Mouse (Mus musculus) spleen, adult 18-20 months (tissue): ENCODE data around the gene Phip.

ENCODE experiments used
- DNase-seq, 2 experiments: peaks; one replicate each; pipeline ENCODE4 v3.0.0; 2022; ENCODE audit warnings: mixed read lengths in 2 of 2

Gene Phip

DNA sequence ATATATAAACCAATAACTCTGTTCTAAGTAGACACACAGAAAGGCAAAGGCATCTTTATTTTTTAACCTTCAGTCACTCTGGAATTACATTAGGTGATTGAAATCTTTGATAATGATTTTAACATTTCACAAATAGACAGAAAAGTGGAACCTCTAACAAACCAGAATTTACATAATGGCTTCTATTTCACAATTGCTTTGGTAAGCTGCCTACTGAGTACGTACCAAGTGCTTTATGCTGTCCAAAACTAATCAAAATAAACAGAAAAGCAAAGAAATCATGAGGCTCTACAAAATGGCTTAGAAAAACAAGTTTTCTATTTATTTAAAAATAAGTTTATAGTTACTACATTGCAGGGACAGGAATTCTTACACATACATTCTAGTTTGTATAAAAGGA is 109.2 kb downstream of the Phip start:
- DNase-seq, result no peak

DNA sequence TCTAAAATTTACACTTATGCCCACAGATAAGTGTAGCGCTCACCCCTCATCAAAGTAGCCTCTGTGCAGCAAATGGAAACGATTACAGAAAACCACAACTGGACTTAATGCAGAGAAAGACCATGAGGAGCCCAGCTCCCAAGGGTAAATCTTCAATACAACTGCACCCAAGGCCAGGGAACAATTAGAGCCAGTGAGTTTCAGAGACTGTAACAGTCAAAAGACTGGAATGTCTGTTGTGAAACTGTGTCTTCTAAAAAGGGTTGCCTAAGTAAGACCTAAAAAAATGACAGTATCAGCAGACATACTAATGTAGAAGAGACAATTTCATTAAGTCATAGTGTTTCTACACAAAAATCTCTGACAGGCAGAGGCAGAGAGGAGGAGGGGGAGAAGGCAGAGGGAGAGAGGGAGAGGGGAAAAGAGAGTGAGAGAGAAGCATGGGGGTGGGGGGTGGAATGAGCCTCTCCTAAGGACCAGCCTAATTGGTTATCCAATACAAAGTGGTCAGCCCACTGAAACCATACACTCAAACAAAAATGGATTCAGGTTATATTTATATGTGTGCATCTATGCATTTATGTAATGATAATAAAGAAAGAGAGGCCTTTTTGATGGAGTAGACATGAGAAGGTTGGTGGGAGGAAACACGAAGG is 113.4 kb downstream of the Phip start:
- no peak for DNase-seq

DNA sequence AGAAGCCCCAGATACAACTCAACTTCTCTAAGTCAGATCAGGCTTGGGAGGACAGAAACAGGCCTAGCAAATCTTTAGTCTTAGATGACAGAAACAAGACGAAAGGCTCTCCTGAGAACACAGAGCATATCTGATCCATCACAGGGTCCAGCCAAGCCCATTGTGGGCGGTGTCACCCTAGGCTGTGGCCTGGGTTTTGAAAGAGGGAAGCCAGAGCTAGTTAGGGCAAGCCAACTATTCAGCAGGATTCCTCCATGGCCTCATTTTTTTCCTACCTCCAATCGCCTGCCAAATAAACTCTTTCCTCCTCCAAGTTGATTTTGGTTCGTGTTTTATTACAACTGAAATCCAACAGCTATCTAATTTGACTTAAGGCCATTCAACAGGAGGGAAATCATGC is 114.0 kb downstream of the Phip start:
- no peak for DNase-seq

DNA sequence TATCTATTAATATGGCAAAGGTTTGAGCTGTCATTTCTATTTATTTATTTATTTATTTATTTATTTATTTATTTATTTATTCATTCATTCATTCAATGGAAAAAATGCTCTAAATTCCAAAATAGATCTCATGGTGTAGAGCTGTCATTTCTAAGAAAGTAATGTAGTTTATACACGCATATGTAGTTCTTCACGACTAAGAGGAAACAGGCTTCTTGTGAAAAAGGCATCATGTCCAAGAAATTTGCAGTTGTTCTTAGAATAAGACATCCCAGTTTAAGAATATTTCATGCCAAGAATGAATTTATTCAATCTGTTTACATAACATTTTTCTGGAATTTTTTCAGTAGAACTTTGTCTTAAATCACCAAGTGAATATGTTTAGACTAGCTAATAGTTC is 114.5 kb downstream of the Phip start:
- DNase-seq, result no peak

DNA sequence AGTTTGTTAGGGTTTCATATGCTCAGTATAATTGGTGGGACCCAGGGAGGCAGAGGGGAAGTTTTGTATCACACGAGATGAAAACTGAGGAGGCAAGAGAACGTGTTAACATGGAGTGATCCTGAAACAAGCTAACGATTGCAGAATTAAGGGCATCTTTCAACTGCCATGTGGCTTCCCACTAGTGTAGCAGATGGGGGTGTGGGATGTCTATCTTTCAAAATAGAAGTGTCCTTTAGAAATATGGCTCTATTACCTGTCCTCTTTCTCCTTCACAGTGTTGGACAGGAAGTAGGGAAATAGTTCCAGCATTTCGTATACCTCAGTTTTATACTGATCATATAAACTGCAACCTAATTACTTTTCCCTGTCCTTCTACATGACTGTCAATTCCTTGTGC is 119.1 kb downstream of the Phip start:
- no peak for DNase-seq

DNA sequence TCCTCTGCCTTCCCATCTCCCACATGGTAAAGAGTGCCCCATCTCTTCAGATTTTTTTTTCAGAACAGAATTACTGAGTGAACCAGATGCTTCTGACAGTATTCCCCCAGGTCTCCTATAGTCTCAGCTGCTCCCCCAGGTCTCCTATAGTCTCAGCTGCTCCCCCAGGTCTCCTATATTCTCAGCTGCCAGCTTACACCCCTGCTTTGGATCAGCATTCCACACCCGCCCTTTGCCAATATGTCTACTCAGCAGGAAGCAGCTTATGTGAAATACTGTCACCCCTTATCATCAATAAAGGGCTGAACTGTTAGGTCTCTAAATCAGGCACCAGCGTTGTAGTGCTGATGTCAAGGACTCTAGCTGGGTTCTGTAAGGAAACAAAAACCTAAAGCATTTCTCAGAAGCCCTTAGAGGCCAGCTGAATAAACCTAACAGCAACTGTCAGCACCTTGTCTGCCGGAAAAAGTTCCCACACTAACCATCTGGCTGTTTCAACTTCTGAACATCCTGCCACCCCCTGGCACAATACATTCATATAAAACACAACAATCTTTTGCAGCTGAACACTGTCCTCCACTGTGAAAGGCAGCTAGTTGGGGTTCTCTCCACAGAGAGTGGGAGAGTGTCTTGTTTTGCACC is 120.2 kb downstream of the Phip start:
- no peak for DNase-seq

DNA sequence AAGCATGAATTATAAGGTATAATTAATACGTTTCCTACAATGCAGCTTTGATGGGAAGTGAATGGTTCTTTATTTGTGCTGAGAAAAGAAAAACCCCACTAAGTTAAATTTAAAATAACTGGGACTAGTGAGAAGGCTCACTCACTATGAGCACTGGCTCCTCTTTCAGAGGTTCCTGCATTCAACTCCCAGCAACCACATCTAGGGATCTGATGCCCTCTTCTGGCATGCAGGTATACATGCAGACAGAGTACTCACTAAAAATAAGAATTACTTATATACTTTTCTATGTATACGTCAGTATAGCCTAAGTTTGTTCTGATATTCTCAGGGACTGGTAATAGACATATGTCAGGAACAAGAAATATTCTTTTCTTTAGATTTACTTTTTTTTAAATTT is 121.3 kb downstream of the Phip start:
- no peak for DNase-seq

DNA sequence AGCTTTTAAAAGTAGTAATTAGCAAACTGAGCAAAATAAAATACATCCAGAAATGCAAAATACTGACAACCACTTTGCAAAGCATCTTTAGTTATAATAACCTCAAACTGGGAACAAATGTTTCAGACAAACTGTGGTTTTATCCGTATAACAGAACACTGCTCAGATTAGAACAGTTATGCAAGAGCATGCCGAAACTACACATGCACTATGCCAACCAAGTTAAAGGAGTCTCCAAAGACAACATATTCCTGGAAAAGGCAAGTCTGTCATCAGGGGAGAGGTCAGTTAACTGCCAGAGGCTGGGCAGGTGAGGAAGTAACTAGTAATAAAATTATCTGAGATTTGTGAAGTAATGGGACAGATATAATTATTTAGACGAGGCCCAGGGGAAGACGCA is 132.6 kb downstream of the Phip start:
- DNase-seq, result no peak

DNA sequence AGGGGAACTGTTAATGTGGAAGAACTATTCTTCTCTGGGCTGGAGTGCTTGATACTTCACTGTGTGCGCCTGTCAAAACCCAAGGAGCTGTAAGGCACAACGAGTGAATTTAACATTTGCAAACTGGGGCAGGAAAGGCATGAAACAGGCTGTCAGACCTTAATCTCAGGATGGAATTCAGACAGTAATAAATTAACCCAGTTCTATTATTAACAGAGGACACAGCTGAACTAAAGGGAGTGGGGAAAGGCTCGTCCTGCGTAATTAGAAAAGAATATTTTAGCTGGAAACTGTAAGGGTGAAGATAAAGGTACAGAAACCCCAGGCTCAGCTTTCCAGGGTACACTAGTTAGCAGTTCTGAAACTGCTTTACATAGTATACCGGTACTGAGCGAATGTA is 139.4 kb downstream of the Phip start:
- no peak for DNase-seq

DNA sequence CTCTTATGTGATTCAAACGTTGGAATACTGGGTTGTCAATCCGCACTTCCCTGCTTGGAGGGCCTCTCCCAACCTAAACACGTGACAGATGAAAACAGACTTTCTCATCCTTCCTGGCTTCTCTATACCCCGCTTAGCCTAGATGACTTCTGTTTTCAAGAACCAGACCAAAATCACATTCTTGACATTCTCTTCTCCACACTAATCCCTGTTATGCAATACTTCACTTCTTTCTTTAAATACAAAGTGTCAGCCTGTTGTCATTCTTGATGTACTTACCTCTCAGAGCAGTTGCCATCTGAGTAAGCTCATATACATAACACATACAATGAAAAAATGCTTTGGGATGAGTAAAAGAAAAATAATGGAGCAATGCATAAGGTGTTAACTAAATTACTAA is 143.4 kb downstream of the Phip start:
- no peak for DNase-seq

DNA sequence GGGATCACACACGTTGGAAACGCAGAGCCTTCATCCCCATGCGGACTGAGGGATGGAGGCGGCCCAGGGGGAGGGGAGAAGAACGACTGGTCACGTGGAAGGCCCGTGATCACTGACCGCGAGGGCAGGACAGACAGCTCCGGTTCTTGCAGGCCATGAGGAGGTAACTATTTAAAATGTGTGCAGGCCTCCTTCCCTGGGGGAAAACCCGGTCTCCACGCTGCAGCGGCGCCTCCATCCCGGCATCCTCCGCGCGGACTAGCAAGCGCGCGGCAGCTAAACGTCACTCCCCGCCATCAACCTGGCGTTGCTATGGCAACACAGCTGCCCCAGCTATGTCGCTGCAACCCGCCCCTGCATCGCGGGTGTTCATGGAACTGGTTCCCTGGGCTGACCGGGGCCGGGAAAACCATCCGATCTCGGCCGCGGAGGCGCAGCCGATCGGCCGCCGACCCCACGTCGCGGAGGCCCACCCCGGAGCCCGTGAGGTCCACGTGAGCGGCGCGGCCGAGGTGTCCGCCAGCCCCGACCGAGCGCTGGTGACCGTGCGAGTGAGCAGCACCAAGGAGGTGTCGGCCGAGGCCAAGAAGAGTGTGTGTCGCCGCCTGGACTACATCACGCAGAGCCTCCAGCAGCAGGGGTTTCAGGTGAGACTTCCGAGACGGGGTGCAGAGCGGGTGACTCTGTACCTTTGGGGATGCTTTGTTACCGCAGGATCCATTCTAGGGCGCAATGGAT is 145.5 kb downstream of the Phip start:
- peak; percentile 78 to 80 for DNase-seq

DNA sequence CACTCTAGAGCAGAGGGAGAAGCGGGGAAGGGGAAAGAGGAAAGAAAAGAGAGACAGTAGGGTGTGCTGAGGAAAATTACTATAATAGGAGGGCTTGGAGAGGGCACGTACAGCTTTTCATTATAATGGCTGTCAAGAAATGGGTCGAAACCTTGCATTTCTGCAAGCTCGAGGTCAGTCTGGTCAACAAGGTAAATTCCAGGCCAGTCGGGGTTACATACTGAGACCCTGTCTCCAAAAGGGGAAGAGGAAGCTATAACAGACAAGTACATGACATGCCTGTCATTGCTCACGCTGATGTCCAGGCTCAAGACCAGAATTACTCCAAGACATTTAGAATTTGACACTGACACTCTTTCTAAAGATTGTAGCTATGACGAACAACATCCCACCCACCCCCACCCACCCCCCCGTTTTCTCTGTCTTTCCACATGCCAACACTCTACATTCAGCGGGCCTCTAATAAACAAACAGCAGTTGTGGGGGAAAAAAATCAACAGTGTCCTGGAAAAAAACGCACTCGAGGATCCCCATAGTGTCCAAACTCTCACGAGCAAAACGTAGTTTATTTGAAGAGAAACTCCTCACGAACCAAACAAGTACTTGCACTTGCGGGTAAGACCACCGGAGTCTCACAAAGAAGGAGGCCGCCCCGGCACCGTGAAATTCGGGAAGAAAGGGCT is 146.2 kb downstream of the Phip start, which contains the start of gene Irak1bp1:
Irak1bp1 (plus strand) TSS at position 534 of the 683 bp plus-strand sequence.
- DNase-seq, result no peak

DNA sequence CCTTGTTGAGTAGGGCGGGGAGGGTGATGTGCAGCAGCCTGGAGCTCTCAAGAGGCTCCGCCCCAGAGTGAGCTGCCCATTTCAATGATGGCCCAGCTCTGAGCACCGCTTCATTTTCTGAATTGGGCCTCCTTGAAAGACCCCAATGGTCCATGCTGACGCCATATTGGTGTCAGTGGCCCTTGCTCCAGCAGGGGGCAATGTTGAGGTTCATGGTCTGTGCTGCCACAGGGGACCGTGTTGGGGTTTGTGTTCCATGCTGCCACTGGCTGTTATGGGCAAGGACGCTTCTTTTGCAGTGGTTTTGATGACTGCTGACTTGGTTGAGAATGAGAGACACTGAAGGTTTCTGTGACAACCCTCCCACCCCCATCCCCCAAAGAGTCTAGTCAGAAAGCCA is 148.9 kb downstream of the Phip start:
- no peak for DNase-seq
